Mouse (Mus musculus) olfactory bulb, adult 2 months (tissue): ENCODE measurements around the gene H2afj.

Experiments
- CTCF ChIP-seq: fragments of 200-500 bp; IDR thresholded peaks from 2 replicates; pipeline ENCODE4 v1.5.1; 2012; ENCODE audit warnings: low read depth, mild to moderate bottlenecking, low read length, moderate library complexity; ENCODE audit not compliant: insufficient read depth
- POLR2A ChIP-seq: fragments of 200-500 bp; IDR thresholded peaks from 2 replicates; pipeline ENCODE4 v1.6.1; 2012; ENCODE audit warnings: mild to moderate bottlenecking, low read depth, low read length, moderate library complexity; ENCODE audit not compliant: insufficient read depth

DNA sequence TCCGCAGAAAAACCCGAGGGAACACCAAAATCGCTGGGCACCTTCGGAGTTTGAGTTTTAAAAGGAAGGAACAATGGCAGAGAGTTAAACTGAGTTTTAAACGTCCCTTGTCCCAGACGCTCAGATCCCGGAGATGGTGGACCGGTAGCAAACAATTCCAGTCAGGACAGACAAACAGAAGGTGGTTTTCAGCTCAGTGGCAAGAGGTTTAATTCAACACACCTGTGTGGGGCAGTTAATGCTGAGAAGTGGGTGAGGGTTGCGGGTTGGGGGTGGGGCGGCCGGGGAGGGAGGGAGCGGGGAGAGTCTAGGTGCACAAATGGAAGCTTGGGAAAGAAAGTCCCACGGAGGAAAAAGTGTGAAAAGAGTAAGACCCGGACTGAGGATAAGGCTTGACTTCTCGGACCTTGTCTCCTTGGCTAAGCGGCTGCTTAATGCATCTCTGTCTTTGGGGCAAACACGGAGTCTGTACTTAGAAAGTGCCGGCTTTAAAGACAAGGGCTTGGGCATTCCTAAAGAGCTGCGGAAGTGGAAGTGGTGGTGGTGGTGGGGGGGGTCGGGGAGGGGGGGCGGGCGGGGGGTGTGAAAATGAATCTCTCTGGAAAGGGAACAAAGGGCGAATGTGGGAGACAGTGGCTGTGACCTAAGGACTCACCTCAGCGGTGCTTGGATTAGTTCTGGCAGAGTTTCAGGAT lies 14.1 kb upstream of the H2afj start:
- TF ChIP-seq CTCF (no peak), POLR2A (no peak)
